Mouse (Mus musculus): Measurements from ENCODE around the gene Angptl4.
"Not testable (repeated sequence)": the region's sequence is repeated elsewhere in the genome, so short reads cannot be mapped to it uniquely, and the experiment has no call there.

Gene Angptl4

GRCm38 (mm10) chr17:33755418-33756107 is 26.1 kb downstream of the Angptl4 start:
- DNase-seq: no peak

- DNase-seq: no peak
Measured at GRCm38 (mm10) chr17:33754656-33755055, 27.0 kb downstream of the Angptl4 start.

- DNase-seq: no peak
Measured at GRCm38 (mm10) chr17:33752297-33752696, 29.3 kb downstream of the Angptl4 start.

- DNase-seq: no peak
Measured at GRCm38 (mm10) chr17:33751181-33751580, 30.4 kb downstream of the Angptl4 start.

- no peak for DNase-seq
Measured at GRCm38 (mm10) chr17:33749451-33749850, 32.2 kb downstream of the Angptl4 start.

- DNase-seq: no peak
Measured at GRCm38 (mm10) chr17:33746011-33746410, 35.6 kb downstream of the Angptl4 start.

GRCm38 (mm10) chr17:33744686-33745384 is 36.8 kb downstream of the Angptl4 start:
- DNase-seq: no peak

GRCm38 (mm10) chr17:33742420-33742819 is 39.2 kb downstream of the Angptl4 start:
- DNase-seq: no peak

GRCm38 (mm10) chr17:33733526-33733925 is 48.1 kb downstream of the Angptl4 start:
- DNase-seq: not testable (repeated sequence)

- not testable (repeated sequence) for DNase-seq
Measured at GRCm38 (mm10) chr17:33732556-33733083, 49.0 kb downstream of the Angptl4 start.

GRCm38 (mm10) chr17:33729215-33729614 is 52.4 kb downstream of the Angptl4 start:
- DNase-seq: no peak

GRCm38 (mm10) chr17:33728396-33728795 is 53.2 kb downstream of the Angptl4 start:
- DNase-seq: no peak
